Mouse (Mus musculus) kidney, adult 2 months (tissue): ENCODE measurements around the gene Sirpb1b. TPM values are rescaled to one million over a fixed set of nuclear protein-coding genes. Genes with fewer than 3 reads are reported as not detected.
"Not testable (repeated sequence)": the region's sequence is repeated elsewhere in the genome, so short reads cannot be mapped to it uniquely, and the experiment has no call there.

Experiments used
- DNase-seq: peaks from one replicate; pipeline ENCODE4 v3.0.0; 2021
- H3K27ac ChIP-seq: fragments of 200-500 bp; 2 replicates; pipeline ENCODE4 v1.5.1; 2012; ENCODE audit warnings: low read depth, low read length, control low read depth, inconsistent platforms; ENCODE audit not compliant: insufficient read depth
- H3K27me3 ChIP-seq: fragments of 200-500 bp; replicated peaks from 2 replicates; pipeline ENCODE4 v1.6.1; 2012; ENCODE audit warnings: mild to moderate bottlenecking, moderate library complexity, low read length, inconsistent platforms; ENCODE audit not compliant: control insufficient read depth, insufficient read depth
- H3K36me3 ChIP-seq: fragments of 200-500 bp; 2 replicates; pipeline ENCODE4 v1.6.1; 2012; ENCODE audit warnings: mild to moderate bottlenecking, moderate library complexity, low read length, inconsistent platforms; ENCODE audit not compliant: control insufficient read depth, insufficient read depth
- H3K4me1 ChIP-seq: fragments of 200-500 bp; 2 replicates; pipeline ENCODE4 v1.6.1; 2011; ENCODE audit warnings: low read length; ENCODE audit not compliant: control insufficient read depth, insufficient read depth
- H3K4me3 ChIP-seq: fragments of 200-500 bp; 2 replicates; pipeline ENCODE4 v1.5.1; 2011; ENCODE audit warnings: mild to moderate bottlenecking, low read depth, low read length, control low read depth; ENCODE audit not compliant: insufficient read depth
- CTCF ChIP-seq: fragments of 200-500 bp; conservative IDR thresholded peaks from 2 replicates; pipeline ENCODE4 v1.5.1; 2011; ENCODE audit warnings: low read depth, mild to moderate bottlenecking, control low read depth, low read length, moderate library complexity, mixed read lengths; ENCODE audit not compliant: insufficient read depth, insufficient read length
- POLR2A ChIP-seq: fragments of 200-500 bp; IDR thresholded peaks from one replicate; pipeline ENCODE4 v1.6.1; 2011; ENCODE audit warnings: low read depth, low read length, control low read depth
- WGBS: fragments of 180-500 bp; shearing (Covaris S2); methylation state at CpG from one replicate; pipeline ENCODE4 v1.1.7; 2018; 5-methylcytosine and 5-hydroxymethylcytosine counted together
- polyA plus RNA-seq: library from polyadenylated mRNA; depleted of rRNA; stranded (reverse); fragments of >200 nt; gene quantifications from 2 replicates; pipeline ENCODE4 v1.2.3, GENCODE M21; 2012; rRNA removed

Gene Sirpb1b
- polyA plus RNA-seq, result 0.06 TPM in 1 of 2 replicates, not detected in the other

DNA sequence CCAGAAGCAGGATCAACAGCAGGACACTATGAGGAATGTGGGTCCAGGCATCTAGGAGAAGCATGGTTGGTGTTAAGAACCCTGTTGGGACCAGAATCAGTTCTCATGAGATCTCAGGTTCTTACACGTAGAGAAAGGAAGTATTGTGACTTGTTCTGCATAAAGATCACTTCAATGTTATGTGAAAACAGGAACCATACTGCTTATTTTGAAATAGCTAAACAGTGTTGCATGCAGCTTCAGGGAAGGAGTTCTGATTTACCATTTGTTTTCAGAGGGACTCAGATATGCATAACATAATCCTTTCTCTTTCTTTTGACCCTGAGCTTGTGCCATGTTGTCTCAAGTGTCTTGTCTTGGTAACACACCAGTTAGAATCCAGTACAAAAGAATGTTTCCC, at the start of gene Sirpb1b:
TSS of gene Sirpb1b (minus strand) at position 179 of the 400 bp plus-strand sequence.
- not testable (repeated sequence) for DNase-seq, H3K36me3 ChIP-seq, H3K27ac ChIP-seq, H3K4me3 ChIP-seq, H3K27me3 ChIP-seq, H3K4me1 ChIP-seq
- WGBS, result 67% methylated on average over 1 of the region's 1 CpGs

DNA sequence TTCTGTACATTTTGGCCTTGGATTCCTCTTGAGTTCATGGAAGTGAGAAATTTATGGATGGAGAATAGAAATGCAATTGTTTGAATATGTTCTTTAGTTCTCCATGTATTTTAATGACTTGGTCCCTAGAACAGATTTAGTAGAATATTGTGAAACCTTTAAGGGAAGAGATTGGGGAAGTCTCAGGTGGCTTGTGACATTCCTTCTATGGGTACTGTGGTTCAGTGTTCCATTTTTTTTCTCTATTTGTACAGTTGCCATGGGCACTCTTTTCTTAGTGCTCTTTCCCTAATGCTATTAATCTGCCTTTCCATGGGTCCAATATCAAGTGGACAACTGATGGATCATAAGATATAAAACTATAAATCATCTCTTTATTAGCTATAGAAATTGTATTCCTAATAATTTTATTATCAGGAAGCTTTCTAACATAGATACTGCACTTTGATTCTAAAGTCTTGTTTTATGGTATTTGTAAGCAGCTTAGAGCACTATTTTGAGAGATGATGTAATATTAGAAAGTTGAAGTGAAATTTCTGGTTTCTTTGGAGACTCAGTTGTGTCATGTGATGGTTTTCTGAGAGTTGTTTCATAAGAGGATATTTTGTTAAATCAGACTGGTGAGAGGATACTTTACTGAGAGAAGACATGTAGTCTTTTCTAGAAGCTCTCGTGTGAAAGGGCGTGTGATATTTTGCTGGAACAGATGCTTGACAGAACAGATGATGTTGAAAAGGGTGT, 15.7 kb upstream of the Sirpb1b start:
- WGBS, result 94% methylated on average over 2 of the region's 2 CpGs
- not testable (repeated sequence) for H3K27ac ChIP-seq, DNase-seq, H3K4me3 ChIP-seq, H3K36me3 ChIP-seq, H3K4me1 ChIP-seq, H3K27me3 ChIP-seq

DNA sequence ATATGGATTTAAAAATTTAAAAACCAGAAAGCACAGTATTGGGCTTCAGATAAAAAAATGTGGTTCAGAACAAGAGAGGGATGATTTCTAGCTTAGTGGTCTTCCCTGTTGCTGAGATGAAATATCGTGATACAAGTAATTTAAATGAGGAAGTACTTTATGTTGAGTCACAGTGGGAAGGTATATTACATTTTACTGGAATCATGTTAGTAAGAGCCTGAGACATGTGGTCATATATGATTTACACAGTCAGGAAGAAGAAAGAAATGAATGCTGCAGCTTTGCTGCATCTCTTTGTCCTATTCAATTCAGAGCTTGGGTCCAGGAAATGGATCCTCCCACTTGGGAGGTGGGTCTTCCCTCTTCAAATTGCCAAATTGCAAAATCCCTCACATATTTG, 11.8 kb upstream of the Sirpb1b start:
- H3K4me1 ChIP-seq, H3K36me3 ChIP-seq, H3K4me3 ChIP-seq, DNase-seq, H3K27ac ChIP-seq, H3K27me3 ChIP-seq: not testable (repeated sequence)
- WGBS, result 82% methylated on average over 1 of the region's 1 CpGs

DNA sequence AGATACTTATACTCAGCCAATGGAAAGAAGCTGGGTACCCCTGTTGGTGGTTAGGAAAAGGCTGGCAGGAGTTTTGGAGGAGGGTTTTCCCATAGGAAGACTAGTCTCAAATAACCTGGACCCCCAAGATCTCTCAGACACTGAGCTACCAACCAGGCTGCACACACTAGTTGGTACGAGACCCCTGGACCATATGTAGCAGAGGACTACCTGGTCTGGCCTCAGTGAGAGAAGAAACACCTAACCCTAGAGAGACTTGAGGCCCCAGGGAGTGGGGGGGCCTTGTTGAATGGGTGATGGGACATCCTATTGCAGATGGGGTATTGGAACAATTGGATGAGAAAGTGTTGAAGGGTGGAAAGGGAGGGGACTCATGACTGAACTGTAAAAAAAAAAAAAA, 8.6 kb upstream of the Sirpb1b start:
- no peaks in the 10 kb centered on the region for H3K27me3 ChIP-seq
- no peak overlapping the region for H3K27ac ChIP-seq
- no peak overlapping the region for H3K4me3 ChIP-seq
- no peaks in the 10 kb centered on the region for H3K4me1 ChIP-seq
- 85% methylated on average over 1 of the region's 1 CpGs for WGBS
- TF ChIP-seq POLR2A (no peak), CTCF (no peak)
- no peak for DNase-seq
- no peaks in the 10 kb centered on the region for H3K36me3 ChIP-seq

DNA sequence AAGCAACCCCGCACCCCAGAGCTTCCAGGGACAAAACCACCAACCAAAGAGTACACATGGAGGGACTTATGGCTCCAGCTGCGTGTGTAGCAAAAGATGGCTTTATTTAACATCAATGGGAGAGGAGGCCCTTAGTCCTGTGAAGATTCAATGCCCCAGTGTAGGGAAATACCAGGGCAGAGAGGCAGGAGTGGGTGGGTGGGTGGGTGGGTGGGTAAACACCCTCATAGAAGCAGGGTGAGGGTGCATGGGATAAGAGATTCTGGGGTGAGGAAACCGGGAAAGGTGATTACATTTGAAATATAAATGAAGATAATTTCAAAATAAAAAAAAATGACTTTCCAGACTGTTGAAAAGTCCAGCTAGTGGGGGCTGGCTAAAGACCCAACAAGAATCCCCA, 8.1 kb upstream of the Sirpb1b start:
- 84% methylated on average over 3 of the region's 3 CpGs for WGBS
- not testable (repeated sequence) for DNase-seq, H3K4me1 ChIP-seq, H3K36me3 ChIP-seq, H3K27ac ChIP-seq, H3K4me3 ChIP-seq, H3K27me3 ChIP-seq

DNA sequence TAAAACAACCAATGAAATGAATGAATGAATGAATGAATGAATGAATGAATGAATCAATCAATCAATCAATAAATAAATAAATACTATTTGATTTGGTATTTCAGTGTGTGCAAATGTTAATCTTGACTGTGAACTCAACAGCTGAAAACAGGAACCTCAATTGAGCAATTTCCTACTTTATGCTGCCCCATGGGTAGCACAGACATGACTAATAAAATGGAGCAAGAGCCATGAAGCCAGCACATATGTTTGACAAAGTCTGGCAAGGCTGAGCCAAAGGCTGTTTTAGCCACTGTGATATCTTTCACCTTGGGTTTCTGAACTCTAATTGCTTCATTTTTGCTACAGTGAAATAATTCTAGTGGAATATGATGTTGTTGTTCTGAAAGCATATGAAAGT, 1.6 kb upstream of the Sirpb1b start:
- not testable (repeated sequence) for H3K27ac ChIP-seq, DNase-seq, H3K4me1 ChIP-seq, H3K4me3 ChIP-seq, H3K36me3 ChIP-seq, H3K27me3 ChIP-seq

DNA sequence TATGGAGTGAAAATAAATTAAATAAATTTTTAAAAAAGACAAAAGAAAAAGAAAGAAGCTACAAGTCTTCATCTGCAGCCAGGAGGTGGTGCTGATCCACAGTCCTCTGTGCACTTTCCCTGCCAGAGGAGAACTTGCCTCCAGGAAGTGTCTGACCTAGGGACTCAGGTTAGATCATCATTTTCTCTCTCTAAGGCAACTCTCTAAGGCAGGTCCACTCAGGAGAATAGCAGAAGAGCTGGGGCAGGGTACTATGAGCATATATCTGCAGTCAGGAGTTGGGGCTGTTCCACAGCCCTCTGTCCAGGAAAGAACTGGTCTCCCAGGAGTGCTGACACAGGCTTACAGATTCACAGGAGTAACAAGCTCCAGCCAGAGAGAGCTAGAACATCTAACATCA, 46.3 kb downstream of the Sirpb1b start:
- no peak for TF ChIP-seq CTCF
- no peak for TF ChIP-seq POLR2A
- Histone ChIP-seq H3K27ac (no peak overlapping the region), H3K27me3 (no peaks in the 10 kb centered on the region), H3K4me3 (no peak overlapping the region), H3K36me3 (no peaks in the 10 kb centered on the region), H3K4me1 (no peaks in the 10 kb centered on the region)
- DNase-seq, result no peak

DNA sequence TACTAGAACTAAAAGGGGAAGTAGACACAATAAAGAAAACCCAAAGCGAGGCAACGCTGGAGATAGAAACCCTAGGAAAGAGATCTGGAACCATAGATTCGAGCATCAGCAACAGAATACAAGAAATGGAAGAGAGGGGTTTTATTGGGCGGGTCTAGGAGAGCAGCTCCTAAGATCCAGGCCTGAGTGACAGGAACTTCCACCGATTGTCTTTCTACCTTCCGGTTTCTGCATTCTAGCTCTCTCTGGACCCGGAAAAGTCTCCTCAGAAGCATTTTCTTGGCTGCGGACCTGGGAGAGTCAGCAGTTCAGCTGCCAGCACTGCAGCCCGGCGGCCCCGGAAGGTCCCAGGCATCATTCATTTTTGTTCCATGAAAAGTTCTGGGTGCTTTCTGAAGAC, 61.3 kb downstream of the Sirpb1b start:
- H3K36me3 ChIP-seq, H3K4me1 ChIP-seq, H3K27ac ChIP-seq, DNase-seq, H3K27me3 ChIP-seq, H3K4me3 ChIP-seq: not testable (repeated sequence)
- WGBS, result 80% methylated on average over 11 of the region's 11 CpGs

DNA sequence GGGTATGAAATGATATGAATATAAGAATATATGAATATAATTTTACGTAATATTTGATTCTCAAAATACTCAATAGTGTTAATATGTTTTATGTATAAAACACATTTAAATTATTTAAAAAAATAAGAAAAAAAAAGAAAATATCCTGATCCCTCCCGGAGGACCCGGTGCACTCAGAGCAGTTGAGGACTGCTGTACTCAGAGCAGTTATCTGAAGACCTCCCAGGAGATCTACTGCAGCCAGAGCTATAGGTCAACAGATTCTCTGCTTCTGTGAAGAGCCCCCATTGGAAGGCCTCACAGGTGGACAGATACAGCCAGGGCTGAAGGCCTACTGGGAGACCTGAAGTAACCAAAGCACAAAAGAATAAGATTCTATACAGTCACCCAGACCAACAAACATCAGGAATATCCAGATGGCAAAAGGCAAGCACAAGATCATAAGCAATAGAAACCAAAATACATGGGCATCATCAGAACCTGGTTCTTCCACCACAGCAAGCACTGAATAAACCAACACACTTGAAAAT, 67.0 kb downstream of the Sirpb1b start:
- not testable (repeated sequence) for H3K4me3 ChIP-seq, DNase-seq, H3K4me1 ChIP-seq, H3K27me3 ChIP-seq, H3K27ac ChIP-seq, H3K36me3 ChIP-seq
- WGBS, result 83% methylated on average over 3 of the region's 3 CpGs

DNA sequence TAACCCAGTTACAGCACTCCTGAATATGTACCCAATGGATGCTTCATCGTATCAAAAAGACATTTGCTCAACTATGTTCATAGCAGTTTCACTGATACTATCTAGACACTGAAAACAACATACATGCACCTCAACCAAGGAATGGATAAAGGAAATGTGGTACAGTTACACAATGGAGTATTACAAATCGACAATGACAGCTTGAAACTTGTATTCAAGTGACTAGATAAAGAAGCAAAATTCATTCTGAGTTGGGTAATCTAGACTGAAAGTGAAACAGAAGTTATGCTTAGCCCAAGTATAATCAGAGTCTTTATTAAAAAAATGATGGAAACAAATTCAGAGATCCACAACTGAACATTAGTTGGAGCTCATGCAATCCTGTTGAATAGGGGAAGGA, 100.0 kb downstream of the Sirpb1b start:
- H3K27ac ChIP-seq, H3K4me1 ChIP-seq, H3K27me3 ChIP-seq, DNase-seq, H3K36me3 ChIP-seq, H3K4me3 ChIP-seq: not testable (repeated sequence)
- 71% methylated on average over 2 of the region's 2 CpGs for WGBS

DNA sequence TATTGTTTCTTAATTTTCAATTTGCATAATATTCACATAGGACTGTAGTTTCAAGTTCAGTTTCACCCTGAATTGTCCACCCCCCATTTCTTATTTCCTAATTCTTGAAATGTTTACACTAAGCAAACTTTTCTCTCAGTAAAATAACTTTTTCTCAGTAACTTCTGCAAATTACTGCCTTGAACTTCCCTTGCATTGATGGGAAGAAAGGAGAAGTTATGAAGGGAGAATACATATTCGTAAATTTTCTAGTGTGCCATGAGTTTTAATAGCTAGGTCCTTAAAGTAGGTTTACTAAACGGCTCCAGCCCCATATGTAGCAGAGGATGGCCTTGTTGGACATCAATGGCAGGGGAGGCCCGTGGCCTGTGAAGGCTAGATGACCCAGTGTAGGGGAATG, 104.7 kb downstream of the Sirpb1b start:
- H3K27me3 ChIP-seq, H3K4me1 ChIP-seq, H3K27ac ChIP-seq, H3K36me3 ChIP-seq, DNase-seq, H3K4me3 ChIP-seq: not testable (repeated sequence)
- 93% methylated on average over 1 of the region's 3 CpGs for WGBS
